Mouse (Mus musculus) layer of hippocampus, adult 9-11 months (tissue): Measurements from ENCODE around the gene Lmo1.
"Not testable (repeated sequence)": the region's sequence is repeated elsewhere in the genome, so short reads cannot be mapped to it uniquely, and the experiment has no call there.

Experiments used
- DNase-seq: peaks from one replicate; pipeline ENCODE4 v3.0.0; 2022

The Lmo1 gene

DNA sequence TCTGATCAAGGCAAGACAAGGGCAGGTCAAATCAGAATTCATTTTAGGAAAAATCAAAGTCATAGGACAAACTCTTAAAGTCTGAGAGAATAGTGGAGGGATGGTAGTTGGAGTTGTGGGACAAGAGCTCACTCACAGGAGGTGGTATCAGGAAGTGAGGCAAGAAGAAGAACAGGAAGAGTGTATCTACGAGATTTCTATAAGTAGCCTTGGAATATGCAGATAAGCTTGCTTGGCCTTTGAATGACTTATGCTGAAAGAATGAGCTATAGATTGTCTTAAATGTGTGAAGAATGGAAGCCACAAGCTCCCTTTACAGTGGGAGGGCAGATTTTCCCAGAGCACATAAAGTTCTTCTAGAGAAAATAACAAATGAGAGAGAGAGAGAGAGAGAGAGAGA lies 70.1 kb downstream of the Lmo1 start:
- no peak for DNase-seq

DNA sequence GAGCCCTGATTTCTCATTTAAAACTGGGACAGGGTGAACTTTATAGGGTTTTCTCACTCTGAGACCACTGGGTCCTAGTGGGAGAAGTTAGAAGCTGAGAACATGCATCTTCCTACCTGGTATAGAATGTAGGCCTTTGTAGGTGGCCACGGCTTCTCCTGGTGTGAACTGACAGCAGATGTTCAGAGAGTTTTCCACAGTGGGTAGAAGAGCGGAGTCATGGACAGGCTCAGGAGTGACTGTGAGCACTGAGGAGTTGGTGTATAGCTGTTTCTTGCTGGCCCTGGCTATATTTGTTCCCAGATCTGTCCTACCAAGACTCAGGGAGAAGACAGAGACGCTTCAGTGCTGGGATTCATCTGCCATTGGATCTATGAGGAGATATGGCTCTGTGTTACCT lies 73.8 kb downstream of the Lmo1 start:
- DNase-seq = no peak

- no peak for DNase-seq
Measured at GRCm38 (mm10) chr7:109098145-109099018, 76.6 kb downstream of the Lmo1 start.

DNA sequence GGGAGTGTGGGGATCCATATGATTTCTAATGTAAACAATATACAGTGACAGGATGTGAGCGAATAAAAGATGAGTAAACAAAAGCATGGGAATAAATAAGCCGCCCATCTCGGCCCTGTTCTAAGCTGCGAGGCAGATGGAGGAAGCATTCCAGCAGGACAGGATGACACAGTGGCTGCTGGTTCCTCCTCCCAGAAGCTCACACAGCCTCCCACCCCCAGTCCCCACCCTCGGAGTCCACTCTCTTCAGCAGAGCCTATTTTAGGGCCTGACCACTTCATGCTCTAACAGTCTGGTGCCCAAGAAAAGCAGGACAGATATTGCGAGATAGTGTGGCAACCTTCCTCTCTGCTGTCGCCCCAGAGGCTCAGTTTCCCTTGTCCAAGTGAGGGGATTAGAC lies 77.8 kb downstream of the Lmo1 start:
- DNase-seq = no peak

GRCm38 (mm10) chr7:109096618-109097017 lies 78.4 kb downstream of the Lmo1 start:
- no peak for DNase-seq

DNA sequence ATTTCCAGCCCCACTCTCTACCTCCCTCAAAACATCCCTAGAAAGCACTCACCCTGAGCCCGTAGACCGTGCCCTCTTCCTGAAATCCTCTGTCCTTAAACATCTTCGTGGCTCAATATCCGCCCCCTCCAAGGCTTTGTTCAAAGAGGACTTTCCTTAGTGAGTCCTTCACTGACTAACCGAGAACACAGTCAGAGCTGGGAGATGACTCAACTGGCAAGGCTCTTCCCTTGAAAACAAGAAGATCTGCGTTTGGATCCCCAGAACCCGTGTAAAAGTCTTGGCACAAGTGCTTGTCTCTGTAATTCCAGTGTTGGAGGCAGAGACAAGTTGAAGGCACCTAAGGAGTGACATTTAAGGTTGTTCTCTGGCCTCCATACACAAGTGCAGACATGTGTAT lies 80.7 kb downstream of the Lmo1 start:
- DNase-seq = no peak

DNA sequence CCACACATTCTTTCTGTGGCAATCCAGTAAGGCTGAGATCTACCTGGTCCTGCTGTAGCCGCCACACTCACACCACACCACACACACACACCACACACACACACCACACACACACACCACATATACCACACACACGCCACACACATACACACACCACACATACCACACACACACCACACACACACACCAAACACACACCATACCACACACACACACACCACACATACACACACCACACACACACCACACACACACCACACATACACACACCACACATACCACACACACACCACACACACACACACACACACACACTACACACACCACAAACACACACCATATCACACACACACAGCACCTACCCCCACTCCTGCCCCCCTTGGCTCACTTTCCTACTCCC lies 83.7 kb downstream of the Lmo1 start:
- not testable (repeated sequence) for DNase-seq
